Mouse (Mus musculus) natural killer cell, adult 2 months (primary cell): Measurements from ENCODE around the gene Ntm.

Source experiments
- DNase-seq, 2 experiments: peaks; one replicate each; pipeline ENCODE4 v3.0.0; 2022; ENCODE audit warnings: low spot score in 2 of 2

Ntm gene

DNA sequence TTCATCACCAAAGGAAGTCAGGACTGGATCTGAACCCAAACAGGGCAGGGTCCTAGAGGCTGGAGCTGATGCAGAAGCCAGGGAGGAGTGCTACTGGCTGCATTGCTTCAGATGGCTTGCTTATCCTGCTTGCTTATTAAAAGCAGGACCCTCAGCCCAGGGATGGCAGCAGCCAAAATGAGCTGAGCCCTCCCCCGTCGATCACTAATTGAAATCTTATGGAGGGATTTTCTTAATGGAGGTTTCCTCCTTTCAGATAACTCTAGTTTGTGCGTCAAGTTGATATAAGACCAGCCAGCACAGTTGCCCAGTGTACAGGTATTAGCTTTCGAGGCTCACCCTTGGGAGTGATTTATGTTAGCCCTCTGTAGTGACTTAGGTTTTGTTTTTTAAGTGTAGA, 826.9 kb downstream of the Ntm start:
- no peak for DNase-seq

GRCm38 (mm10) chr9:29130717-29131292, 832.1 kb downstream of the Ntm start:
- DNase-seq, result no peak

DNA sequence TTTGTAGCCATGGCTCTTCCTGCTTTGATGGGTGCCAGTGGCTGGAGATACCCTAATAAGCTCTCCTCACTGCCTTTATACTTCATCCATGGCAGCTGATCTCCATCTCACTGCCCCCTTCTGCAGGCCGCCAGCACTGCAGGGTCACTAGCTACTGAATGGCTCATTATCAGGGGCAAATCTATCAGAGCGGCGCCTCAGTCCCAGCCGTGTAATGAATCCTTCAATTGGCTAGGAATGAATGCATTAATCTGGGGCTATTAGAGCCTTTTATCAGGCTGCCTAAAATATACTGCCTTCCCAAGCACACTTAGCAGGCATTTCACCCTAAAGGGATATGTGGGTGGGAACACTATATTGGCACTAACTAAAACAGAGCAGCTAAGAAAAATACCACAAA, 832.6 kb downstream of the Ntm start:
- DNase-seq, result no peak

- DNase-seq, result no peak
These were observed 834.5 kb downstream of the Ntm start for GRCm38 (mm10) chr9:29128416-29128815.

- DNase-seq, result no peak
These were observed 838.5 kb downstream of the Ntm start for GRCm38 (mm10) chr9:29124455-29124854.

GRCm38 (mm10) chr9:29123828-29124227, 839.1 kb downstream of the Ntm start:
- DNase-seq, result no peak

- DNase-seq, result no peak
These were observed 845.3 kb downstream of the Ntm start for GRCm38 (mm10) chr9:29117561-29118112.

- no peak for DNase-seq
These were observed 847.6 kb downstream of the Ntm start for GRCm38 (mm10) chr9:29115337-29115736.

- DNase-seq, result no peak
These were observed 856.2 kb downstream of the Ntm start for GRCm38 (mm10) chr9:29106771-29107170.

DNA sequence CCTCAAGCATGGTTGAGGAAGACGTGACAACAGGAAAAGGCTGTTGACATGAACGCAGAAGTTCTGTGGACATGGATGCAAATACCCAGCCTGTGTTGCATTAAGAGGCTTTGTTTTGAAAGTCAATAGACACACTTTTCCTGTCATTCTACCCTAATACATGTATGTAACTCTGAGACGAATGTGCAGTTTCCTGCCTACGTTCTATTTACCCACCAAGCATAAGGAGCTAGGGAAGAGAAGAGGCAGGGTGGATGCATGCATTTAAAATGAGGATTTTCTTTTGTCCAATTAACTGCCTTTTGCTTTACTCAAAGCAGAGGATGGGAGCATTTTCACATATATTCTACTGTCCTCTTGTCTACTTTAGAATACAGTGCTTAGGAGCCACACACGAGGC, 858.5 kb downstream of the Ntm start:
- no peak for DNase-seq

GRCm38 (mm10) chr9:29103993-29104392, 858.9 kb downstream of the Ntm start:
- no peak for DNase-seq

GRCm38 (mm10) chr9:29100624-29101023, 862.3 kb downstream of the Ntm start:
- no peak for DNase-seq

- DNase-seq, result no peak
These were observed 870.5 kb downstream of the Ntm start for GRCm38 (mm10) chr9:29092443-29092842.

DNA sequence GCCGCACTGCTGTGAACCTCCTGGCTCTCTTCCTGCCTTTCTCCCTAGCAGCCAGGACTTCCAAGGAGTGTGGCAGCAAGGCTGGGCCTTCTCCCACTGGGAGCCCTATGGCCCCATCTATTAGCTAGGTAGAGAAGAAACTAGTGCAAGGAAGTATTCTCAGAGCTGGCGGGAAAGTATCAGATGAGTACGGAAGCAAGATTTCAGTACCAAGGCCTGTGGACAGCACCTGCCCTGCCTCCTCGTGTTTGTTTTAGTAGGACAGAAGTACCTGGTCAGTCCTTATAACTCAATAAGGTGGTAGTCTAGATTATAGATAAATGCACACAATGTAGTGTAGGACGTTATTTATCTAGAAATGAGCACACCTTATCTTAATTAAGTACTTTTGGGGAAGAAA, 874.3 kb downstream of the Ntm start:
- DNase-seq, result no peak

DNA sequence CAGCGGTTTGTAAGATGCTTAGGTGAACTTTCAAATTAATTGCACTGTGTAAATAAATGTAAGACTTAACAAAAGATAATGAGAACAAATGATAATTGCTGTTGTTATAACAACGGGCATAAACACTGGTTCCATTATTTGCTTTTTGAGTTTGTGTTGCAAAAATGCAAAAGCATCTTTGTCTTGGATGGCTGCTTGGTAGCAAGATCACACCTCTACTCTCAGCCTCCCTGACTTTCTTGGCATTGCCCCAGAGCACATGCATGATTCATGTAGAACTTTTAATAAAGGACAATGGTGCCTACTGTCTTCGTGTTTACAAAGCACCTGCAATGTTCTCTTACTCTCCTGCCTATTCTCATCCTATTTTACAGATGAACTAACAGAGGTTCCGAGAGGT, 875.3 kb downstream of the Ntm start:
- no peak for DNase-seq

DNA sequence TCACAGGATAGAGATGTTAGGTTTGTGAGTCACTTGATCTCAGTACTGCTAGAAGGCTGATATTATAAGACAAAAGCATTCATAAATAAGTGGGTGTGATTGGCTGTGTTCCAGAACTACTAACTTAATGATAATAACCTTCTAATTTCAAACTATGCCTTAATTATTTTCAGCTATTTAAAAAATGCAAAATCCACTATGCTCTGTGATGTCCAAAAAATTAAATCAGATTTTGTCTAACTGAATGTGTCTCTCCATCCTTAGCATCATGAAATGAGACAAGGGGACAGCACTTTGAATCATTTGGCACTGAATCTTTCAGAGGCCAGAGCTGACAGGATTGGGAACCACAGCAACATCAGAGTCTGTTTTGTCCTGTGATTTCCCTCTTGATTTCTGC, 875.8 kb downstream of the Ntm start:
- no peak for DNase-seq

DNA sequence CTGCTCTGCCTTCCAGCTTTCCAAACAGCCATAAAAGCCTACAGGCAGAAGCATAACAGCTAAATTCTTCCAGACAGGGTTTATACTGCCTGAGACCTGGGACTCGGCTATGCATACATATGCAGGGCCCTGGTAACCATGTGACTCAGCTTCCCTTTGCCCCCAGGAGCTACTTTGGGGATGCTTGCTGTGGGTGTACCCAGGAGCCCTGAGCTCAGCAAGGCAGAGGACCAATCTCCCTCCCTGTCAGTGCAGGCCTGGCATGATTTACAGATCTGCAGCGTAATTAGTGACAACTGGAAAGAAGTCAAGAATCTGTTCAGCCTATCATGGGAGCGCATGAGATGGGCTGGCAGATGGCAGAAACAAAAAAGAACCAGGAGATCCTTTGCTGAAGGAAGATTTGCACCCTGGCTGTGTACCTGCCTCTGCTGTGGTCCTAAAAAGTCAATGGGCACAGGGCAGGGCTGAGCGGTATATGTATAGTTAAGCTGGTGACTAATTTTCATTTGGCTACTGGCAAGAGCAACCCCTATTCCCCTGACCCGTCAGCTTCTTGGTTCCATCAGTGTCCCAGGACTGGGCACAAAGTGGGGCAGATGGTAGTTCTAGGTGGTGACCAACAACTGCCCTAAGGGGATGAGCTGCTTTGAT, 886.9 kb downstream of the Ntm start:
- no peak for DNase-seq

GRCm38 (mm10) chr9:29075243-29075642, 887.7 kb downstream of the Ntm start:
- DNase-seq, result no peak

DNA sequence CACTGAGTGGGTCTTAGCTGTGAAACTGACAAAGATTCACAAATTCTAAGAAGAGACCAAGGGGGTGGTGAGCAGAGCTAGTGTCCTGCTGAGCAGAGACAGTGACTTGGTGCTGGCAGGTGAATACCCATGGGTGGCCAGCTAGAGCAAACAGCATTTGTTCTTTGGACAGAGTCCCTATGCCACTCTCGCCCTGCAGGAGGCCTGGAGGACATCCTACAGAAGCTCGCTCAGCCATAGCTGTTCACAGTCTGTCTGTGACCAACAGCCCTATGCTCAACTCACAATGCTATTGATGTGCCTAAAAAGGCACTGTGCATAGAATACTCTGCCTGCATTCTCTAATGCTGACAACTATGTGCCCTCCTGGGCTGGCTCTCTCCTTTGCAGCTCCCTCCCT, 888.4 kb downstream of the Ntm start:
- DNase-seq, result no peak

DNA sequence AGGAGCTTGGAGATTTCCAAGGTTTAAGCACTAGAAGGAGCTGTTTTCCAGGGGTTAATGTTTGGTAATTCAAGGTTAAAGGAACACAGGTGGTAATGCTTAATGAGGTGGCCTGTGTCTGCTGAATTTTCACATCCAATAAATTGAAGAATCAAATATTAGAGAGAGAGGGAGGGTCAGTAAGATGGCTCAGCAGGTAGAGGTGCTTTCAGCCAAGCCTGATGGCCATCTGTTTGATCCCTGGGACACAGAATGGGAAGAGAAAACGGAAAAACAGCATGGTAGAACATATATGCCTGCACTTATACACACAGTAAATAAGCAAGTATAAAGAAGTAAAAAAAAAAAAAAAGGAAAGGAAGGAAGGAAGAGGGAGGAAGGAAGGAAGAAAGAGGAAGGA, 890.9 kb downstream of the Ntm start:
- no peak for DNase-seq

DNA sequence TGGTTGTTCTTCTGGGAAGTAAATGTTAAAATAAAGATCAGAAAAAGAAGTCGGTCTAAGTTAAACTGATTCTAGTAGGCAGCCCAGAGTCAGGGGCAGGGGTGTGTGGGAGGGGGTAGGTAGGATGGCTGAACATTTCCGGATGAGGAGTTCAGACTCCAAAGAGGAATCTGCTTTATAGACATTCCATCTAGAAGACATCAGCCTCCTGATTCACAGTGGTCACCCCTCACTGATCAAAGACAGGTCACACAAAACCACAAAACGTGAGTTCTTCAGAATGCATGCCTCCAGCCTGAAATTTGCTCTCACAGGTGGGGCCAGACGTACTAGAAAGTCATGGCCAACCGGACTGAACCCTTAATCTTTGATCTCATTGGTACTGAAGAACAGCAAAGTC, 895.4 kb downstream of the Ntm start:
- DNase-seq, result no peak

DNA sequence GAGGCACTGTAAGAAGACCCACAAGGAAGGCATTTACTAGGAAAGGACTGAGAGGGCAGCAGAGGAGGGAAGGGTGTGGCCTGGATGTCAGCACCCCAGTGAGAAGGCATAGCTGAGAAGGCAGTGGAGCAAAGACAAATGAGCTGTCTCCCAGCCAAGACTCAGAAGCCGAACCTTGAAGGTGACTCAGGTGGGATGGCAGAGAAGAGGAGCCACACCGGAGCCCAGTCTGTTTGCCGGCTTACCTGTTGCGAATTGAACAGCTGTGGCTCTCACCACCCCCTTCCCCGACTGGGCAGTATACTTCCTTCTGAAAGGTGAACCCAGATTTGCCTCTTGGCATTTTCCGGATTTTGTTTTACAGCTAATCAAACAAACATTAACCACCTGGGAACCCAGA, 902.6 kb downstream of the Ntm start:
- DNase-seq, result no peak

GRCm38 (mm10) chr9:29058811-29059210, 904.1 kb downstream of the Ntm start:
- DNase-seq, result no peak

DNA sequence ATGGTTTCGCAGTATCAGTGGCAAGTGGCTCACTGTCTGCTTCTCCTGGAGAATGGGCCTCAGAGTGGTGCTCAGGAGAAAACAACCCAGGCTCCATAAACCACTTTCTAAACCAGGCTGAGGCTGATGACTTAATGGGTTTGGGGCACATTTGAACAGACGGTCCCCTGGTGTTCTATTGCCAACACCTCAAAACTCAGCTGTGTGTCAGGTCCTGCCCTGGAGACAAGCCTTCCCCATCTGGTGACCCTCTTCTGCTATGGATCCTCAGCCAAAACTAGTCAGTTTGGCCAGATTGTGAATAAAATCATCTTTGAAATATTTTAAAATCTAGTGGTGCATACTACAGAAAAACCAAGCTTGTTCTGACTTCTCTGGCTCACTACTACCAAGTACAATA, 907.3 kb downstream of the Ntm start:
- no peak for DNase-seq
